Mouse (Mus musculus): ENCODE measurements around the gene Vmn1r13. TPM values are rescaled to one million over a fixed set of nuclear protein-coding genes. Genes with fewer than 3 reads are reported as not detected.
"Not testable (repeated sequence)": the region's sequence is repeated elsewhere in the genome, so short reads cannot be mapped to it uniquely, and the experiment has no call there.

Vmn1r13 gene
- total RNA-seq (2015; ENCODE audit: low replicate concordance) = not detected in 2 replicates
- total RNA-seq (2017; ENCODE audit: low replicate concordance) = 0.17 TPM in 1 of 2 replicates, not detected in the other

GRCm38 (mm10) chr6:57202990-57203389 lies at the start of gene Vmn1r13:
Vmn1r13 (plus strand) TSS chr6:57203290.
- ATAC-seq (replicated peaks; ENCODE audit: low FRiP score, poor library complexity, severe bottlenecking) = not testable (repeated sequence)

GRCm38 (mm10) chr6:57156619-57157018 lies 46.5 kb upstream of the Vmn1r13 start, which contains the start of gene Vmn1r12:
Vmn1r12 (plus strand) TSS chr6:57156919.
- no peak for ATAC-seq (replicated peaks; ENCODE audit: low FRiP score, poor library complexity, severe bottlenecking)

- not testable (repeated sequence) for ATAC-seq (replicated peaks; ENCODE audit: low FRiP score, poor library complexity, severe bottlenecking)
These were observed 13.1 kb upstream of the Vmn1r13 start for GRCm38 (mm10) chr6:57190016-57190415.

- no peak for ATAC-seq (replicated peaks; ENCODE audit: low FRiP score, poor library complexity, severe bottlenecking)
These were observed 28.3 kb downstream of the Vmn1r13 start, which contains the start of gene Vmn1r14 for GRCm38 (mm10) chr6:57231386-57231785. Vmn1r14 (plus strand) TSS chr6:57231686.

GRCm38 (mm10) chr6:57257652-57258051 lies 54.6 kb downstream of the Vmn1r13 start, which contains the start of gene Vmn1r15:
Vmn1r15 (plus strand) TSS chr6:57257952.
- no peak for ATAC-seq (replicated peaks; ENCODE audit: low FRiP score, poor library complexity, severe bottlenecking)

GRCm38 (mm10) chr6:57260990-57261389 lies 57.9 kb downstream of the Vmn1r13 start:
- ATAC-seq (replicated peaks; ENCODE audit: low FRiP score, poor library complexity, severe bottlenecking) = no peak

Other genes with a start within 250 kb of the Vmn1r13 start
- 0.77 TPM in 1 of 2 replicates, not detected in the other for gene Vmn1r5, start 233.0 kb upstream of the Vmn1r13 start, total RNA-seq (2015; ENCODE audit: low replicate concordance)
- not detected in 2 replicates for gene Vmn1r5, start 233.0 kb upstream of the Vmn1r13 start, total RNA-seq (2017; ENCODE audit: low replicate concordance)
- gene Vmn1r6, start 206.0 kb upstream of the Vmn1r13 start, total RNA-seq (2015; ENCODE audit: low replicate concordance) = not detected in 2 replicates
- gene Vmn1r6, start 206.0 kb upstream of the Vmn1r13 start, total RNA-seq (2017; ENCODE audit: low replicate concordance) = 0.09 and 0.28 TPM in 2 replicates
- not detected in 2 replicates for gene Vmn1r7, start 178.0 kb upstream of the Vmn1r13 start, total RNA-seq (2015; ENCODE audit: low replicate concordance)
- not detected in 2 replicates for gene Vmn1r7, start 178.0 kb upstream of the Vmn1r13 start, total RNA-seq (2017; ENCODE audit: low replicate concordance)
- not detected in 2 replicates for gene Vmn1r8, start 171.0 kb upstream of the Vmn1r13 start, total RNA-seq (2015; ENCODE audit: low replicate concordance)
- gene Vmn1r8, start 171.0 kb upstream of the Vmn1r13 start, total RNA-seq (2017; ENCODE audit: low replicate concordance) = not detected in 2 replicates
- gene Vmn1r9, start 136.5 kb upstream of the Vmn1r13 start, total RNA-seq (2015; ENCODE audit: low replicate concordance) = not detected in 2 replicates
- gene Vmn1r9, start 136.5 kb upstream of the Vmn1r13 start, total RNA-seq (2017; ENCODE audit: low replicate concordance) = 0.14 TPM in 1 of 2 replicates, not detected in the other
- gene Vmn1r10, start 93.8 kb upstream of the Vmn1r13 start, total RNA-seq (2015; ENCODE audit: low replicate concordance) = not detected in 2 replicates
- not detected in 2 replicates for gene Vmn1r10, start 93.8 kb upstream of the Vmn1r13 start, total RNA-seq (2017; ENCODE audit: low replicate concordance)
- not detected in 2 replicates for gene Vmn1r11, start 69.8 kb upstream of the Vmn1r13 start, total RNA-seq (2015; ENCODE audit: low replicate concordance)
- gene Vmn1r11, start 69.8 kb upstream of the Vmn1r13 start, total RNA-seq (2017; ENCODE audit: low replicate concordance) = not detected in 2 replicates
- gene Vmn1r12, start 46.4 kb upstream of the Vmn1r13 start, total RNA-seq (2015; ENCODE audit: low replicate concordance) = not detected in 2 replicates
- gene Vmn1r12, start 46.4 kb upstream of the Vmn1r13 start, total RNA-seq (2017; ENCODE audit: low replicate concordance) = not detected in 2 replicates
- gene Vmn1r14, start 28.4 kb downstream of the Vmn1r13 start, total RNA-seq (2015; ENCODE audit: low replicate concordance) = not detected in 2 replicates
- not detected in 2 replicates for gene Vmn1r14, start 28.4 kb downstream of the Vmn1r13 start, total RNA-seq (2017; ENCODE audit: low replicate concordance)
- gene Vmn1r15, start 54.7 kb downstream of the Vmn1r13 start, total RNA-seq (2015; ENCODE audit: low replicate concordance) = not detected in 2 replicates
- not detected in 2 replicates for gene Vmn1r15, start 54.7 kb downstream of the Vmn1r13 start, total RNA-seq (2017; ENCODE audit: low replicate concordance)
- 0.19 TPM in 1 of 2 replicates, not detected in the other for gene Vmn1r16, start 126.2 kb downstream of the Vmn1r13 start, total RNA-seq (2015; ENCODE audit: low replicate concordance)
- 0.84 TPM in 1 of 2 replicates, not detected in the other for gene Vmn1r16, start 126.2 kb downstream of the Vmn1r13 start, total RNA-seq (2017; ENCODE audit: low replicate concordance)
- gene Vmn1r17, start 160.4 kb downstream of the Vmn1r13 start, total RNA-seq (2015; ENCODE audit: low replicate concordance) = not detected in 2 replicates
- gene Vmn1r17, start 160.4 kb downstream of the Vmn1r13 start, total RNA-seq (2017; ENCODE audit: low replicate concordance) = not detected in 2 replicates
- gene Vmn1r18, start 192.5 kb downstream of the Vmn1r13 start, total RNA-seq (2015; ENCODE audit: low replicate concordance) = not detected in 2 replicates
- 0.56 TPM in 1 of 2 replicates, not detected in the other for gene Vmn1r18, start 192.5 kb downstream of the Vmn1r13 start, total RNA-seq (2017; ENCODE audit: low replicate concordance)
- not detected in 2 replicates for gene Vmn1r19, start 200.5 kb downstream of the Vmn1r13 start, total RNA-seq (2015; ENCODE audit: low replicate concordance)
- not detected in 2 replicates for gene Vmn1r19, start 200.5 kb downstream of the Vmn1r13 start, total RNA-seq (2017; ENCODE audit: low replicate concordance)
- gene Vmn1r20, start 225.6 kb downstream of the Vmn1r13 start, total RNA-seq (2015; ENCODE audit: low replicate concordance) = not detected in 2 replicates
- gene Vmn1r20, start 225.6 kb downstream of the Vmn1r13 start, total RNA-seq (2017; ENCODE audit: low replicate concordance) = 0.14 TPM in 1 of 2 replicates, not detected in the other

All from erythroblast, adult 5-6 weeks (primary cell).